Mouse (Mus musculus) spleen, adult 2 months (tissue): Measurements from ENCODE around the gene Spsb1.

ENCODE experiments used
- CTCF ChIP-seq: fragments of 200-500 bp; IDR thresholded peaks from 2 replicates; pipeline ENCODE4 v1.5.1; 2011; ENCODE audit warnings: mild to moderate bottlenecking, inconsistent platforms; ENCODE audit not compliant: insufficient read depth, insufficient read length, insufficient replicate concordance; ENCODE audit errors: extremely low read depth
- POLR2A ChIP-seq: fragments of 200-500 bp; IDR thresholded peaks from 2 replicates; pipeline ENCODE4 v1.6.1; 2011; ENCODE audit warnings: low read depth, low read length, inconsistent platforms

GRCm38 (mm10) chr4:149932108-149932815 lies 22.6 kb downstream of the Spsb1 start:
- TF ChIP-seq POLR2A (no peak), CTCF (no peak)
